Mouse (Mus musculus) telencephalon, adult 2 months (tissue): ENCODE results near the gene Ube2h.

Experiments used
- DNase-seq: peaks from one replicate; pipeline ENCODE4 v3.0.0-alpha.2; 2011; ENCODE audit warnings: low read depth, low spot score

Gene Ube2h

GRCm38 (mm10) chr6:30167192-30167591, 137.1 kb downstream of the Ube2h start:
- DNase-seq, result no peak

DNA sequence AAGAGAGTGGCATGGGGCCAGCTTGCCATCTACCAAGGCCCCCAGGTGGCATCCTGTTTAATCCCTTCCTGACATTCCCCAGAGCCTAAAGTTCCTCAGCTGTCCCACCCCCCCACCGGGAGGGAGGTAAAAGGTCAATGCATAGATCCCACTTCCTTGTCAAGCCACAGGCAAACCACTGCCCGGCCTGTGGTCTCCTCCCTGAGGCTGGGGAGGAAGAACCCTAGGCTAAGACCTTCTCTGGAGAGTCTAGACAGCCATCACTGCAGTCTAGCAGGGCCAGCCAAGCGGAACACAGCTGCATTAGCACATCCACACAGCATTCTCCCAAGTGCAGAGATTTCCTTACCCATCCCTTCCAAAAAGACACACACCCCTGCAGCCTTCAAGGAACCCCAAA, 138.0 kb downstream of the Ube2h start:
- DNase-seq, result no peak

DNA sequence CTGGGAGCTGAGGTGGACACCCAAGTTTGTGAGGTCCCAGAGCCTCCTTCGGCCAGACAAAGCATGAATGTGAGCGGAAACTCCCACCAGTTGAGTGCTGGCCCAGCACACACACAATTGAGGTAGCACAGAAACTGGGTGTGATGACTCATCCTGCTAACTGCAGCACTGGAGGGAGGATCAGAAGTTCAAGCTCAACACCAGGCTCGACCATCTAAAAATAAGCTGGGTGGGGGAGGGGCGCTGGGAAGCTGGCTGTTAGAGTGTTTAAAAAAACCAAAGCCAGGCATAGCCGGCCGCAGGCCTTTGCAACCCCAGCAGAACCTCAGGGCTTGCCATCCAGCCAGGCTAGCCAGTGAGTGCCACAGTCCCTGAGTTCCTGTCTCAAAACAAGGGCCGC, 142.2 kb downstream of the Ube2h start:
- no peak for DNase-seq

GRCm38 (mm10) chr6:30161618-30162017, 142.7 kb downstream of the Ube2h start:
- no peak for DNase-seq
